Mouse (Mus musculus) small intestine, adult 2 months (tissue): Measurements from ENCODE around the gene Plxdc1.

Experiments
- CTCF ChIP-seq: fragments of 200-500 bp; IDR thresholded peaks from 2 replicates; pipeline ENCODE4 v1.5.1; 2012; ENCODE audit warnings: low read depth, mild to moderate bottlenecking, control low read depth, inconsistent platforms, low read length, moderate library complexity, mixed read lengths; ENCODE audit not compliant: insufficient replicate concordance, insufficient read length; ENCODE audit errors: extremely low read depth
- POLR2A ChIP-seq: fragments of 200-500 bp; IDR thresholded peaks from 2 replicates; pipeline ENCODE4 v1.6.1; 2012; ENCODE audit warnings: low read depth, mild to moderate bottlenecking, control low read depth, inconsistent platforms, low read length, moderate library complexity

DNA sequence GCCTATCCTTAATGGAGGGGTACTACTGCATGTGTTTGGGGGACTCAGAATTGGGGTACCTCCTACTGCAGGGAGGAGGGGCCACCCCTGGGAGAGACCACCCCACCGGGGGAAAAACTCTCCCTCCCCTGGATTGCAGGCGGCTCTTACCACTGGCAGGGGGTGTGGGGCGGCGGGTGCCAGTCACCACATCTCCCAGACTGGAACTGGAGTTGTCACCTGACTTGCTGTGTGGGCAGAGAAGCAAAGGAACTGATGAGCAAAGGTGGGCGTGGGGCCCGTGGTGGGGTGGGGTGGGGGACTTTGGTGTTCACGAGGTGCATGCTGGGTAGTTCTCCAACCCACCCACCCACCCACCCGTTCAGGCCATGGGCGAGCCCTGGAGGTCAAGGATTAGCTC lies 25.5 kb upstream of the Plxdc1 start:
- no peak for TF ChIP-seq POLR2A
- TF ChIP-seq CTCF, result no peak
